Mouse (Mus musculus): ENCODE results near the gene Hacl1.

Gene Hacl1

DNA sequence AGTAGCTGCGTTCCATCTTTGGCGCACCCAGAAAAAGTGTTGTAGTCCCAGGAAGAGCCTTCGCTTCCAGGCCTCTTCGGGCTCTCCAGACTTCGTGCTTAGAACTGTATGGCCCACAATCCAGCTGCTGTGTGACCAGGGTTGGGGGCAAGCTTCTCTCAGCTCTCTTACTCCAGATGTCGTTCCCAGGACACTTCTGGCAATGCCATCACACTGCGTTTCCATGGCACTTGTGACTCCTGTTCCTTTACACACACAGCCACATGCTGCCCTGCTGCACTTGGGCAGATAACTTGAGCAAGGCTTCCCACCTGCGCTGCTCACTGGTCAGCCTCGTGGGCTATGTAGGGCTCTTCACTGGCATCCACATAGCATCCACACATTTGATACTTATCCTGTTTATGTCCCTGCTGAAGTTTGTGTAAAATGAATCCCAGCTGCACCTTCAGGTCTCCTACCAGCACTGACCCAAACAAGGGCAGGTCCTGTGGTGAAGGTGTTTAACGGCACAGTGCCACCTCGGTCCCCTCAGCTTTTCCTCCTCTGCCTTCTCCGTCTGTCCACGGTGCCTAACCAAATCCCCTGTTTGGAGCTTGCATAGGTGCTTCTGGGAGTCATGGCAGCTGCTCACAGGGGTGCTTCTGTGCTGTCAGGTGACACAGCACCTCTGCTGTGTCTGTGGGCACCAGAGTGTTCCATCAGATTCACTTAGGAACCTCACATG, 22.5 kb upstream of the Hacl1 start:
- in situ Hi-C loops (cut with MseI, MboI), result loop anchor here in 1 of 2 experiments (25.0 kb wide), 2 partner anchors 274 to 399 kb away; no protein-coding TSS in a partner anchor

DNA sequence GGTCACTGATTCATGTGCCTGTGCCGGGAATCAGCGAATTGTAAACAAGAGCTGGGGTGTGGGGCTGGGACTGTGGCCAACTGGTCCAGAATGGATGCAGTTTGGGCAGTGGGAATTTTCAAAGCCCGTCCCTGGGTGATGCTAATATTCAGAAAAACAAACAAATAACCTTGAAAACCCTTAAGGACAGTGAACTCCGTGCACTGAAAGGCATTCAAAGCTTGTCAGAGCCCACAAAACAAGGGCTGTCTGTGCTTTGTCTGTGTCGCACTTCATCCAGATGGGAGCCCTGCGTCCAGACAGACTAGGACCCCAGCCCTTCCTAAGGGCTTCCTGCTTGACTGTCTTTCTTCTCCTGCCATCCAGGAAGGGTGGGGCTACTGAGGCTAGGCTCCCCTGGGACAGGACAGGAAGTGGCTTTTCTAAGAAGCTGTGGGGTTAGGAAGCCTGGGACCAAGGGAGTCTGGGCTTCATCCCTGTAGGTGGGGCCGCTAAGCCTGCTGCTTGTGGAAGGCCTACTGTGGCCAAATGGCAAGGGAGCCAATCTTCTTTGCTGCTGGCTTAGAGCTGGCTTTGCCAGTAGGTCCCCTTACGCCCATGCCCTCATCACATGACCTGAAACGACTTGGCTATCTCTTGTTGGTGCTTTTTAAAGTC, 21.6 kb upstream of the Hacl1 start:
- in situ Hi-C loops (cut with MseI, MboI), result loop anchor here in 1 of 2 experiments (25.0 kb wide), 2 partner anchors 275 to 400 kb away; no protein-coding TSS in a partner anchor

DNA sequence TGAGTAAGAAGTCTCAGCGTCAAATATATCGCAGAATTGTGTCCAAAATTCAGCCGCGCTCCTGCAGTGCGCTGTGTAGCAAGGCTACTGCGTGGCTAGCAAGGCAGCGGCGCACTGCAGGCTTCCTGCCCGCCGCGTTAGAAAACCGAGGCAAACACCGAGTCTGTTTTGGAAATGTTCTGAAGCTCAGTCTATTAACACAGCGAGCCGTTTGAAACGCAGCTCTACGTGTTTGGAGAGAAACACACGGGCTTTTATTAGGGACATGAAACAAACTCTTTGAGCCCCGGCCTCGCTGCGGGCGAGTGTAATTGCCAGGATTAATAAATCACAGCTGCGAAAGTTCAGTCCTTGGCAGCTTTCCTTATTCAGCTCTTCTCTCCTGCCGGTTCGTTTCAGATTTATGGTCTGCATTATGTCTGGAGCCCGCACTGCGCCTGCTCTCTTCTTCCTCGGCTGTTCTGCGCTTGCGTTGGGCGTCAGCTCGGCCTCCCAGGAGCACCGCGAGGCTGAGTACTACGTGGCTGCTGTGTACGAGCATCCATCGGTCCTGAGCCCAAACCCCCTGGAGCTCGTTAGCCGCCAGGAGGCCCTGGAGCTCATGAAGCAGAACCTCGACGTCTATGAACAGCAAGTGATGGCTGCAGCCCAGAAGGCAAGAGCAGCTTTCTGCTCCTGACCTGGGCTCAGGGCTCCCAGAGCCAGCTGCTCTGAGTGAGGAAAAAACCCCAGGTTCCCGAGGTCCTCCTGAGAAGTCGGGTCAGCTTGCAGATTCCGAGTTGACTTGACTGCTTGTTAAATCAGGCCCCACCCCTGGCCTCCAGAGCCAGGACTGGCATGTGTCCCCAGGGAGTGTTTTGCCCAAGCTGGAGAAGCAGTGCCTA, 20.8 kb upstream of the Hacl1 start:
- in situ Hi-C loops (cut with MseI, MboI), result loop anchor here in 1 of 2 experiments (25.0 kb wide), 2 partner anchors 275 to 400 kb away; no protein-coding TSS in a partner anchor

DNA sequence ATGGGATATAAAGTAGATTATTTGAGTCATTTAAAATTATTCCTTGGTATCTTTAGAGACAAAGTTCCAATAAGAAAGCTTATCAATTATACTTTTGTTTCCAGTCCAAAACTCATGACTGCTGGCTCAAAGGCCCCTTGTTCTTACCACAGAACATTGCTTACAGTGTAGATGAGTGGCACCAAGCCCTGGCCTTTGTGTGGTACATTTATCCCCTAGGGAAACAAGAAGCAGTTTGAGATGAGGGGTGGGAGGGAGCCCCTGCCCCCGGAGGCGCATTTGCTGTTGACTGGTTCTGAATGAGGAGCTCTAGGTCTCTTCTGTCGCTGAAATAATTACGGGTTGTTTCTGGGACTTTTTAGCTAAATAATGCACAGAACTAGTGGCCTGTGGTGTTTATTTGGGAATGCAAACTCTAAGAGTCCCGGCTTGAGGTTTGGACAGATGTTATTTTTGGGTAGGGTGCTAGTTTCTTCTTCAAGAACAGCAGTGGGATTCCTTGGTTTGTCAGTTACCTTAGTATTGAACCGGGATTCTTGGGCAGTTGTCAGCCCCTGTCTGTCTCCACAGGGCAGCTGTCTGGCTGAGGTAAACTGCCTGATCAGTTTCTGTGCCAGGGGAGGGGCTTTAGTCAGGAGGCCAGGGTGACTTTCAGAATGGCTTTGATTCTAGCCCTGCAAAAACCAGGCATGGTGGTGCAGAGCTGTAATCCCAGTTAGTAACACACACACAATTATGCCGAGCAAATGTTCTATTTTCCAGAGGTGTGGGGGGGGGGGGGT, 19.4 kb upstream of the Hacl1 start:
- in situ Hi-C loops (cut with MseI, MboI), result loop anchor here in 1 of 2 experiments (25.0 kb wide), 2 partner anchors 277 to 402 kb away; no protein-coding TSS in a partner anchor

DNA sequence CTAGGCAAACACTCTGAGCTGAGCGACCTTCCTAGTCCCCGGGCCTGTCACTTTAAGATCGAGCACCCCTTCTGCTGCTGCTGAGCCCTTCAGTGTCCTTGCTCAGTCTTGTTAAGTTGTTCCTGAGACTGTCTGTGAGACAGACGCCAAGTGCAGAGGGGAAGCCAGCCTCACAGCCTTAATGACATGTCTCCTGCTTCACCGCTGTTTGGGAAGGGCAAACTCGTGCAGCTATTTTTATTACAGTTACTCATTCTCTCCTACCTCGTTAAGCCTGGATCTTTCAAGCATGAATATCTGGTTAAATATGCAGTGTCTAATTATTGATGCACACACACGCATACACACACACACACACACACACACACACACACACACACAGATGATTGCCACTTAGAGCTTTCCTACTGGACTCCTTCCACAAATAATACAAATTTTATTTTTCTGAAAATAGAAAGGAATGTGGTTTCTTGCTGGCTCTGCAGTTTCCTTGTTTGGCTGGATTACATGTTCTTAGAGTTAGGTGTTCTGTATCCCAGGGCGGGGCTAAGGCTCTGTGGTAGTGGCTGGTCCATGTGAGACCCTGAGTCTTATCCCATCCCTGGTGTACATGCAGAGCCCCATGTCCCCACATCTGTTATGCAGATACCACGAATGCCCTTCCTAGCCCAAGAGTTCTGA, 18.6 kb upstream of the Hacl1 start:
- in situ Hi-C loops (cut with MseI, MboI), result loop anchor here in 1 of 2 experiments (5.0 to 25.0 kb wide), 3 partner anchors 133 to 403 kb away; no protein-coding TSS in a partner anchor

DNA sequence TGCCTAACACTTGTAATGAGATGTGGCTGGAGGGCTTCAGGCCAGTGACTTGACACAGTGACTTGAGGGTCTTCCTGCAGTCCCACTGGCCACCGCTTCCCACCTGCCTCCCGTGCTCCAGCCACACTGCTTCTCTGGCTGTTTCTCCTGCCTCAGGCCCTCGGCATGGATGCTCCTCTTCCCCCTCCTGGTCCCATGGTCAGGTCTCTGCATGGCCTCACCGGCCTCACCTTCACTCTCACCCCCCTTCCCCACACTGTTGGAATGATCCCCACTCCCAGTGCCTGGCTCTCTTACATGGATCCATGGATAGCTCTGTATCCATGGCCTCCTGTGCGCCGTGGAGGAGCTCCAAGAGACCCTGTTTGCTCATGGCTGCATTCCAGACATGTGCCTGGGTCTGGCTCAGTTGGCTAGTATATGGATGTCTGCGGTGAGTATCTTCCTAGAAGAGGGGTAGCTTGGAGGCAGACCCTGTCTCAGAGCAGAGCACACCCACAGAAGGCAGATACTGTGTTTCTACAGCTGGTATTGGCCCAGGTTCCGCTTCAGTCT, 17.1 kb upstream of the Hacl1 start:
- in situ Hi-C loops (cut with MseI, MboI), result loop anchor here in 1 of 2 experiments (5.0 to 25.0 kb wide), 3 partner anchors 134 to 404 kb away; no protein-coding TSS in a partner anchor

- in situ Hi-C loops (cut with MseI, MboI), result loop anchor here in 1 of 2 experiments (5.0 to 25.0 kb wide), 3 partner anchors 135 to 405 kb away; no protein-coding TSS in a partner anchor
Observed at GRCm38 (mm10) chr14:31656857-31657645, 16.0 kb upstream of the Hacl1 start.

DNA sequence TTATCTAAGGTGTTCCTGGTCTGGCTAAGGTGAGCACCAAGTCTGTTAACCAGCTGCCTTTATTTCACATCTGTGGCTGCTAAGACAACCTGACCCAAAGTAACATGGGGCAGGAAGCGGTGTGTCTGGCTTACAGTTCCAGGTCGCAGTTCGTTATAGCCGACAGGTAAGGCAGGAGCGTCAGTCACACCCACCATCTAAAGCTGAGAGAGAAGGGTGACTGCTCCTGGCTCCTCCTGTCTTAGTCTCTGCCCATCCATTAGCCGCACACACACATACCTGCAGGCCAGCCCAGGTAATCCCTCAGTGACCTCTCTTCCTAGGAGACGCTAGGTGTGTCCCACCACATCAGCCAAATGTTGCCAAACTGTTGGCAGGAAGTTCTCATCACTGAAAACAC, 15.3 kb upstream of the Hacl1 start:
- in situ Hi-C loops (cut with MseI, MboI), result loop anchor here in 1 of 2 experiments (5.0 to 25.0 kb wide), 3 partner anchors 136 to 406 kb away; no protein-coding TSS in a partner anchor

DNA sequence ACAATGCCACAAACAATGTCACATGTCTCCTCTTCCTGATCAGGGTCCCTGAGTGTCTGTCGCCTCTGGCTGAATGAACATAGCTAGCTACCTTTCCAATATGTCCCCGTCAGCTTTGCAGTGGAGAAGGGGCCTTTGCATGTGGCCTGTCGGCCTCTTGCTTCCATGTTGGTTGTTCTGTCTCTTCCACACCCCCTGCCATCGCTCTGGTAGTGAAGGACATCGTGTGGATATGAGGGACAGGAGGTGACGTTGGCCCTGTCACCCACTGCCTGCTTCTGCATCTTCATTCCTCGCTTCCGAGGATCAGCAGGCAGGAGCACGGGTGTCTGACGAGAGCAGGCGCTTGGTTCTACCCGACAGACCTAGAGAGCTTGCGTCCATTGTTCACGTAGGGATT, 14.3 kb upstream of the Hacl1 start:
- in situ Hi-C loops (cut with MseI, MboI), result loop anchor here in 1 of 2 experiments (5.0 to 25.0 kb wide), 3 partner anchors 137 to 407 kb away; no protein-coding TSS in a partner anchor

GRCm38 (mm10) chr14:31654816-31655215, 13.7 kb upstream of the Hacl1 start:
- in situ Hi-C loops (cut with MseI, MboI), result loop anchor here (5.0 to 25.0 kb wide), 4 partner anchors 132 to 407 kb away; no protein-coding TSS in a partner anchor

DNA sequence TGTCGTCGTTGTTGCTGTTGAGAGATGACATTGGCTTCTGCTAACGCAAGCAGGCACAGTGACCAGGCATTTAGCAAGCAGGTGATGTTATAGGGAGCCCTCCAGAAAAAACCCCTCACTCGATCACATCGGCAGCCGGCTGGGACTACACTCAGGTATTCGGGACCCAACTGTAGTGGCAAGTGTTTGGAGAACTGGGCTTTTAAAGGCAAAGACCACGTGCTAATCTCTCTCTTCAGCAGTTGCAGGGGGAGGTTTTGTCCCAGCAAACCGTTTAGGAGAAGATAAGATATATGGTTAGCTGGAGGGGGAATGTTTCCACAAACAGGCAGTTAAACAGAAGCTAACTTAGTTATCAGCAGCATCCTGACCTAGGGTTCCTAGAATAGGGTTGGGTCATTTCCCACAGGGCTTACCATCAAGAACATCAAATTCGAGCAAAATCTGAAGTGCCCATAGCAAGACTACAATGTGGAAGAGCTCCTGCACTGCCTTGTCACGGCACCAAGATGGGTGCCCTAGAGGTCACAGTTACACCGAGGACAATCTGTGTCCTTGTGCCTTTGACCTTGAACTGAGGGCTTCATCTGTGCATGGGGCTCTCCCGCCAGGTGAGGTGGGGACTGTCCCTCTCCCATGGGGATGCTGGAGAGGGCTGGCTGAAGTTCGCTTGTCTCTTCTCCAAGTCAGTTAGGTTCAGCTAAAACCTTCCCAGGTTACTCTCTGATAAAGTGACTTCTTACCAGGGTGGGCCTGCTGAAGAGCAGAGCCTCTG, 12.2 kb upstream of the Hacl1 start:
- in situ Hi-C loops (cut with MseI, MboI), result loop anchor here (5.0 to 25.0 kb wide), 3 partner anchors 134 to 409 kb away; no protein-coding TSS in a partner anchor

GRCm38 (mm10) chr14:31652624-31653023, 11.5 kb upstream of the Hacl1 start:
- in situ Hi-C loops (cut with MseI, MboI), result loop anchor here (5.0 to 25.0 kb wide), 3 partner anchors 135 to 410 kb away; no protein-coding TSS in a partner anchor

GRCm38 (mm10) chr14:31652106-31652505, 11.0 kb upstream of the Hacl1 start:
- in situ Hi-C loops (cut with MseI, MboI), result loop anchor here (5.0 to 25.0 kb wide), 3 partner anchors 135 to 410 kb away; no protein-coding TSS in a partner anchor

DNA sequence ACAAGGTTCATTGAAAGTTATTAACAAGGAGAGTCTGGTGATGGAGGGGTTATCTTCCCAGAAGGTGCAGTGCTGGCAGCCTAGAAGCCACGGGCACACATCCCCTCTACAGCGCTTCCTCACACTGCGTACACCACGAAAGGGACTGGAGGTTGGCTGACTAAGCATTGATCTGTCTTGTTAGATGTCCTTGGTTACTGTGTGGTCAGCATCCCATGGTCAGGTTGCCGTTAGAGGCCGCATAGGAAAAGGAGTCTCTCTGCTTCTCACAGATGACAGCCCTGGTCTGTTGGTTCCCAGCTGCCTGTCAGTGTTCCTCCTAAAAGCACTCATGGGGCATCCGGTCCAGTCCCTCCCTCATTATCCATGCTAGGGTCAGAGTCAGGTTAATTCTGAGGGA, 10.1 kb upstream of the Hacl1 start:
- in situ Hi-C loops (cut with MseI, MboI), result loop anchor here (5.0 to 25.0 kb wide), 3 partner anchors 136 to 411 kb away; no protein-coding TSS in a partner anchor

DNA sequence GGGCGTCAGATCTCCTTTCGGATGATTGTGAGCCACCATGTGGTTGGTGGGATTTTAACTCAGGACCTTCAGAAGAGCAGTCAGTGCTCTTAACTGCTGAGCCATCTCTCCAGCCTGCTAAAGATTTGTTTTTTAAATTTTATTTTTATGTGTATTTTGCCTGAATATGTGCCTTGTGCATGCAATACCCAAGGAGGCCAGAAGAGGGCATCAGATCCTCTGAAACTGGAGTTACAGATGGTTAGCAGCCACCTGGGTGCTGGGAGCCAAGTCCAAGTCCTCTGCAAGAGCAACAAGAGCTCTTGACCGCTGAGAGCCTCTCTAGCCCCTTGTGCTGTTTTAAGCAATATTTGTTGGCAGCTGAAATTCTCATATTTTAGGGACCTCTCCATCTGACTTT, 9.3 kb upstream of the Hacl1 start:
- in situ Hi-C loops (cut with MseI, MboI), result loop anchor here (5.0 to 25.0 kb wide), 3 partner anchors 137 to 412 kb away; no protein-coding TSS in a partner anchor

DNA sequence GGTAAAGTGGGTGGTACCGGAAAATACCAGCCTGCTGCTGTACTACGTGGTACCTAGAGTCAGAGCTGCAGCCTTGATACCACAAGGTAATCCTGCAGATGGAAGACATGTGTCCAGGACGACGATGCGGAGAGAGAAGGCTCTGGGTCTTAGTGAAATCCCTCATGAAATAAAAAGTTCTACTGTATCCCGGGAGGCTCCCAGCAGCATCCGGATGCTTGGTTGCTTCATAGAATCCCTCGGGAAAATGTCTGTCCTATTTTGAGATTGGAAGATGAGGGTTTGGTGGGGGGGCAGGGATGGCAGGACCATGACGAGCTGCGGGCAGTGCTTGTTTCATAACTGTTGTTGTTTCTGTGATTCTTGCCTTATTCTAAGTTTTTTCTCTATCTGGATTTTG, 6.9 kb upstream of the Hacl1 start:
- in situ Hi-C loops (cut with MseI, MboI), result no loop called here

DNA sequence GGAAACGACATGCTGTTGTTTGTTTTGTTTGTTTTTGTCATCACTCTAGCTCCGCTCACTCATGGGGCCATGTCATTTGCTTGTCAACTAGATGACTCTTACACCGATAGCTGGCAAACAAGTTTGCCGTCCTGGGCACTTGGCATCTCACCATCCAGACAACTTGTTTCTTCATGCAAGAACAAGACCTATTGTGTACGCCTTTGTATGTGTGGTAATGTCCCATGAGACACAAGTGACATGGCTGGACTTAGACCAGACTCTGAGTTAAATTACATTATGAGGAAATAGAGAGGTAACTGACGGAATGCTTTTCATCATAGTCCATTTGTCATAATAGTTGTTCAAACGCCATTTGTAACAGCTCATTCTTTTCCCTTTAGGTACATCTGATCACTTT, 4.8 kb upstream of the Hacl1 start:
- in situ Hi-C loops (cut with MseI, MboI), result no loop called here
